Mouse (Mus musculus) midbrain, embryonic 14.5 days (tissue): ENCODE results near the gene 2610318N02Rik. TPM values are rescaled to one million over a fixed set of nuclear protein-coding genes. Genes with fewer than 3 reads are reported as not detected.
A peak's percentile ranks its signal among the peaks of the same experiment; 100 is the strongest.

Source experiments
- ATAC-seq: fragments of 200-750 bp; cut with Nextera tagmentation; 2 replicates; pipeline ENCODE4 v1.8.0; 2017; ENCODE audit warnings: moderate number of reproducible peaks, moderate library complexity; ENCODE audit not compliant: low FRiP score, low TSS enrichment
- DNase-seq: peaks from one replicate; pipeline ENCODE4 v3.0.0-alpha.2; 2015
- H3K27ac ChIP-seq: fragments of 300-500 bp; sonication (generic); replicated peaks from 2 replicates; pipeline ENCODE4 v1.5.1; 2014; ENCODE audit warnings: mild to moderate bottlenecking, low read depth, low read length, moderate library complexity
- H3K27me3 ChIP-seq: fragments of 300-500 bp; sonication (generic); 2 replicates; pipeline ENCODE4 v1.6.1; 2014; ENCODE audit warnings: low read length, control low read depth, mixed read lengths; ENCODE audit not compliant: control insufficient read depth, insufficient read depth
- H3K36me3 ChIP-seq: fragments of 300-500 bp; sonication (generic); 2 replicates; pipeline ENCODE4 v1.6.1; 2014; ENCODE audit warnings: low read length, control low read depth; ENCODE audit not compliant: control insufficient read depth, insufficient read depth
- H3K4me1 ChIP-seq: fragments of 300-500 bp; sonication (generic); 2 replicates; pipeline ENCODE4 v1.6.1; 2014; ENCODE audit warnings: mild to moderate bottlenecking, antibody characterized with exemption, low read length, control low read depth; ENCODE audit not compliant: control insufficient read depth, insufficient read depth
- H3K4me2 ChIP-seq: fragments of 300-500 bp; sonication (generic); 2 replicates; pipeline ENCODE4 v1.6.1; 2014; ENCODE audit warnings: mild to moderate bottlenecking, low read length, moderate library complexity
- H3K4me3 ChIP-seq: fragments of 300-500 bp; sonication (generic); replicated peaks from 2 replicates; pipeline ENCODE4 v1.5.1; 2014; ENCODE audit warnings: low read depth, low read length
- H3K9ac ChIP-seq: fragments of 300-500 bp; sonication (generic); replicated peaks from 2 replicates; pipeline ENCODE4 v1.6.1; 2014; ENCODE audit warnings: mild to moderate bottlenecking, low read length, moderate library complexity
- H3K9me3 ChIP-seq: fragments of 300-500 bp; sonication (generic); 2 replicates; pipeline ENCODE4 v1.6.1; 2016; ENCODE audit warnings: low read length, control low read depth, mixed read lengths; ENCODE audit not compliant: control insufficient read depth
- WGBS: fragments of 180-500 bp; shearing (Covaris S2); extraction: QIAGEN DNeasy Blood & Tissue Kit; methylation state at CpG from one replicate; pipeline ENCODE4 v1.1.7; 2014; 5-methylcytosine and 5-hydroxymethylcytosine counted together
- polyA plus RNA-seq: library from polyadenylated mRNA; unstranded; fragments of >200 nt; fragmentation: Nextera tagmentation; extraction: Ambion mirVana; gene quantifications from 2 replicates; pipeline ENCODE4 v1.2.1, GENCODE M21; 2014

The 2610318N02Rik gene
- polyA plus RNA-seq, 1 experiment from 2014 or later = 14.8 TPM

- no peak overlapping the region for H3K4me3 ChIP-seq
- no peak for ATAC-seq
- WGBS = 77% methylated on average over 13 of the region's 13 CpGs
Observed at GRCm38 (mm10) chr16:17086669-17087193, 38.2 kb downstream of the 2610318N02Rik start.

GRCm38 (mm10) chr16:17086241-17086640 lies 38.7 kb downstream of the 2610318N02Rik start:
- no peaks in the 10 kb centered on the region for H3K4me1 ChIP-seq
- H3K4me2 ChIP-seq = no peak overlapping the region
- peaks cover 97% of the 10 kb centered on the region for H3K36me3 ChIP-seq
- 94% methylated on average over 3 of the region's 3 CpGs for WGBS
- no peak overlapping the region for H3K4me3 ChIP-seq
- H3K27ac ChIP-seq = no peak overlapping the region
- H3K9ac ChIP-seq = no peak overlapping the region
- no peaks in the 10 kb centered on the region for H3K27me3 ChIP-seq
- H3K9me3 ChIP-seq = no peaks in the 10 kb centered on the region
- no peak for ATAC-seq
- no peak for DNase-seq

More at GRCm38 (mm10) chr16:17086669-17087193, 38.2 kb downstream of the 2610318N02Rik start:
- H3K9ac ChIP-seq = no peak overlapping the region
- H3K4me2 ChIP-seq = no peak overlapping the region
- H3K4me1 ChIP-seq = no peaks in the 10 kb centered on the region
- no peaks in the 10 kb centered on the region for H3K9me3 ChIP-seq
- no peak for DNase-seq
- H3K27me3 ChIP-seq = no peaks in the 10 kb centered on the region
- no peak overlapping the region for H3K27ac ChIP-seq
- H3K36me3 ChIP-seq = peaks cover 97% of the 10 kb centered on the region

GRCm38 (mm10) chr16:17085636-17086035 lies 39.3 kb downstream of the 2610318N02Rik start:
- H3K9ac ChIP-seq = no peak overlapping the region
- DNase-seq (no peak), ATAC-seq (no peak)
- H3K4me1 ChIP-seq = no peaks in the 10 kb centered on the region
- 94% methylated on average over 4 of the region's 4 CpGs for WGBS
- no peaks in the 10 kb centered on the region for H3K27me3 ChIP-seq
- no peaks in the 10 kb centered on the region for H3K9me3 ChIP-seq
- no peak overlapping the region for H3K4me3 ChIP-seq
- H3K36me3 ChIP-seq = peaks cover 94% of the 10 kb centered on the region
- H3K27ac ChIP-seq = no peak overlapping the region
- H3K4me2 ChIP-seq = no peak overlapping the region

GRCm38 (mm10) chr16:17082121-17082792 lies 42.7 kb downstream of the 2610318N02Rik start:
- no peaks in the 10 kb centered on the region for H3K4me1 ChIP-seq
- no peaks in the 10 kb centered on the region for H3K27me3 ChIP-seq
- no peak overlapping the region for H3K4me3 ChIP-seq
- no peaks in the 10 kb centered on the region for H3K9me3 ChIP-seq
- peaks cover 86% of the 10 kb centered on the region for H3K36me3 ChIP-seq
- H3K27ac ChIP-seq = no peak overlapping the region
- no peak overlapping the region for H3K9ac ChIP-seq
- no peak overlapping the region for H3K4me2 ChIP-seq
- ATAC-seq (no peak), DNase-seq (no peak)
- WGBS = 89% methylated on average over 6 of the region's 6 CpGs

GRCm38 (mm10) chr16:17078101-17078500 lies 46.9 kb downstream of the 2610318N02Rik start:
- Histone ChIP-seq H3K4me3 (no peak overlapping the region), H3K9ac (no peak overlapping the region), H3K27me3 (no peaks in the 10 kb centered on the region), H3K27ac (no peak overlapping the region), H3K4me1 (no peaks in the 10 kb centered on the region), H3K4me2 (no peak overlapping the region), H3K36me3 (peaks cover 77% of the 10 kb centered on the region), H3K9me3 (no peaks in the 10 kb centered on the region)
- no peak for ATAC-seq
- 83% methylated on average over 7 of the region's 7 CpGs for WGBS
- DNase-seq = peak; percentile 30

GRCm38 (mm10) chr16:17076869-17077268 lies 48.1 kb downstream of the 2610318N02Rik start:
- Histone ChIP-seq H3K36me3 (peaks cover 69% of the 10 kb centered on the region), H3K4me1 (peaks cover 4% of the 10 kb centered on the region)

GRCm38 (mm10) chr16:17076301-17076700 lies 48.7 kb downstream of the 2610318N02Rik start:
- H3K4me1 ChIP-seq = peaks cover 10% of the 10 kb centered on the region
- H3K4me2 ChIP-seq = no peak overlapping the region
- whole genome bisulfite sequencing = 99% methylated on average over 2 of the region's 2 CpGs
- DNase-seq (no peak), ATAC-seq (no peak)
- no peak overlapping the region for H3K27ac ChIP-seq
- no peak overlapping the region for H3K9ac ChIP-seq
- no peaks in the 10 kb centered on the region for H3K9me3 ChIP-seq
- no peaks in the 10 kb centered on the region for H3K27me3 ChIP-seq
- H3K4me3 ChIP-seq = no peak overlapping the region
- H3K36me3 ChIP-seq = peaks cover 63% of the 10 kb centered on the region

More at GRCm38 (mm10) chr16:17076869-17077268, 48.1 kb downstream of the 2610318N02Rik start:
- ATAC-seq = no peak
- Histone ChIP-seq H3K9ac (no peak overlapping the region), H3K4me3 (no peak overlapping the region), H3K9me3 (no peaks in the 10 kb centered on the region), H3K4me2 (no peak overlapping the region), H3K27ac (no peak overlapping the region), H3K27me3 (no peaks in the 10 kb centered on the region)
- no peak for DNase-seq

- WGBS = 96% methylated on average over 7 of the region's 7 CpGs
- no peak for DNase-seq
Observed at GRCm38 (mm10) chr16:17073000-17073399, 52.0 kb downstream of the 2610318N02Rik start.

GRCm38 (mm10) chr16:17070716-17071115 lies 54.3 kb downstream of the 2610318N02Rik start:
- WGBS = 35% methylated on average over 6 of the region's 6 CpGs
- Histone ChIP-seq H3K9ac (peak overlapping the region; percentile 88), H3K9me3 (no peaks in the 10 kb centered on the region), H3K4me2 (peak overlapping the region; percentile 63), H3K27me3 (no peaks in the 10 kb centered on the region), H3K27ac (no peak overlapping the region), H3K4me1 (peaks cover 11% of the 10 kb centered on the region), H3K4me3 (peak overlapping the region; percentile 82), H3K36me3 (peaks cover 22% of the 10 kb centered on the region)
- DNase-seq (no peak), ATAC-seq (no peak)

More at GRCm38 (mm10) chr16:17073000-17073399, 52.0 kb downstream of the 2610318N02Rik start:
- Histone ChIP-seq H3K27me3 (no peaks in the 10 kb centered on the region), H3K27ac (no peak overlapping the region), H3K9me3 (no peaks in the 10 kb centered on the region), H3K4me3 (no peak overlapping the region), H3K4me2 (no peak overlapping the region), H3K9ac (no peak overlapping the region), H3K36me3 (peaks cover 41% of the 10 kb centered on the region), H3K4me1 (peaks cover 11% of the 10 kb centered on the region)
- ATAC-seq = no peak
